Mouse (Mus musculus): Measurements from ENCODE around the gene Susd1. TPM values are rescaled to one million over a fixed set of nuclear protein-coding genes. Genes with fewer than 3 reads are reported as not detected.

Susd1 gene
- polyA plus RNA-seq, 1 experiment from 2014 or later: 1.4 TPM

DNA sequence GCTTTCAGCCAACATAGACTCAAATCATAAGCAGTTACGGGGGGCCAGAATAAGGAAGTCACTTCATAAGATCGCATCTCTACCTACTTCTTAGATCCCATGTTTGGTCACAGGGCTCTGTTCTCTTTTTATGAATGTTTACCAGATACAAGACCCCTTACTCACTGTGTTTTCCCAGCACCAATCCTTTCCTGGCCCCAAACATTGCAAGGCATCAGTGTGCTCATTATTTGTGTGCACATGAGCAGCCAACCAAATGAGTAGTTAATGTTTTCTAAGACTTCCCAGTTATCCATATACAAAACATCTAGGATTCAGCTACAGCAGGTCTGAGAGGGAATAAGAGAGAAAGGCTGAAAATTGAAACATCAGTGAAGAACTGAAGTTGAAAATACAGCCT lies 44.3 kb downstream of the Susd1 start:
- Histone ChIP-seq H3K4me3 (no peak overlapping the region), H3K4me1 (replicated peaks) (peaks cover under 1% of the 10 kb centered on the region; the same call in 1 of the 2 replicates), H3K36me3 (no peaks in the 10 kb centered on the region), H3K4me2 (no peak overlapping the region), H3K9me3 (no peaks in the 10 kb centered on the region), H3K27ac (replicated peaks) (no peak overlapping the region), H3K27me3 (no peaks in the 10 kb centered on the region), H3K9ac (no peak overlapping the region)
- WGBS: 96% methylated on average over 2 of the region's 2 CpGs
- no peak for ATAC-seq (ENCODE audit: low read depth)

GRCm38 (mm10) chr4:59388447-59389030 lies 49.9 kb downstream of the Susd1 start:
- Histone ChIP-seq H3K4me3 (no peak overlapping the region), H3K36me3 (no peaks in the 10 kb centered on the region), H3K4me2 (peak overlapping the region; percentile 37), H3K27ac (replicated peaks) (no peak overlapping the region), H3K27me3 (no peaks in the 10 kb centered on the region), H3K4me1 (replicated peaks) (peaks cover 16% of the 10 kb centered on the region), H3K9me3 (no peaks in the 10 kb centered on the region), H3K9ac (peak overlapping the region; percentile 38; the same call in 1 of the 2 replicates)
- peak; percentile 71 for ATAC-seq (ENCODE audit: low read depth)
- 29% methylated on average over 13 of the region's 13 CpGs for WGBS

DNA sequence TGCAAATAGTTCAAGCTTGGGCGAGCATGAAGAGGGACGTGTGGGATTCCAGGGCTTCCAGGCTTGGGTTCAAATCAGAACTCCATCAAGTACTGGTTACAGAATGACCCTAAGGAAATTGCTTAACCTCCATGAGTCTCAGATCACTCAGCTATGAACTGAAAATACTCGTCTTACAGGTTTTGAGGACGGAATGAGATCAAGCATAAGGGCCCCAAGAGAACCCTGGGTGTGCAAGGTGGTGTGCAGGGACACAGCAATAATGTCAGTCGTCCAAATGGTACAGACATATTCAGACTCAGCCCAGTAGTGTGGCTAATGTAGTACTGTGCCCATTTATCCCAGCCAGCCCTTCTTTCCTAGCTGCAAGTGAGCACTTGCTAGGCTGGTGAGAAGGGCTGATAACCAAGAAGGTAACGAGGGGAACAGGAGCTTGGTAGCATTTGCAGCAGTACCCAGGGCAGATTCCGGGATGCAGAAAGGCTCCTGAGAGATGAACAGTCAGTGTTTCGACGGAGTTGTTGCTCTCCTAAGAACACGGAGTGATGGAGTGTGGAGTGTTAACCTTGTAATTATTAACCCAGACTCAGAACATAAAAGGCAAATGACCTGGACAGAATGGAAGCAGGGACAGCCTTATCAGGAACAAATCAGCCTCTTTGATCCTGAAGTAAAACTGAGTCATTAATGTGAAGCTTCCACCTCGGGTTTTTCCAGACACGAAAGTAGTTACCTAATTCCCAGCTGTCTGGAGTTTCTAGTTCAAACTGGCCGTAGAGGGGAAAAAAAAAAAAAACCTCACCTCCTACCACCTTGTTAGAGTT lies 50.8 kb downstream of the Susd1 start:
- Histone ChIP-seq H3K36me3 (no peaks in the 10 kb centered on the region), H3K4me3 (no peak overlapping the region), H3K4me2 (no peak overlapping the region), H3K27ac (replicated peaks) (no peak overlapping the region), H3K27me3 (no peaks in the 10 kb centered on the region), H3K4me1 (replicated peaks) (peaks cover 16% of the 10 kb centered on the region), H3K9me3 (no peaks in the 10 kb centered on the region), H3K9ac (no peak overlapping the region)
- 51% methylated on average over 13 of the region's 13 CpGs for WGBS
- ATAC-seq (ENCODE audit: low read depth): no peak; the same call in 1 of the 2 replicates

DNA sequence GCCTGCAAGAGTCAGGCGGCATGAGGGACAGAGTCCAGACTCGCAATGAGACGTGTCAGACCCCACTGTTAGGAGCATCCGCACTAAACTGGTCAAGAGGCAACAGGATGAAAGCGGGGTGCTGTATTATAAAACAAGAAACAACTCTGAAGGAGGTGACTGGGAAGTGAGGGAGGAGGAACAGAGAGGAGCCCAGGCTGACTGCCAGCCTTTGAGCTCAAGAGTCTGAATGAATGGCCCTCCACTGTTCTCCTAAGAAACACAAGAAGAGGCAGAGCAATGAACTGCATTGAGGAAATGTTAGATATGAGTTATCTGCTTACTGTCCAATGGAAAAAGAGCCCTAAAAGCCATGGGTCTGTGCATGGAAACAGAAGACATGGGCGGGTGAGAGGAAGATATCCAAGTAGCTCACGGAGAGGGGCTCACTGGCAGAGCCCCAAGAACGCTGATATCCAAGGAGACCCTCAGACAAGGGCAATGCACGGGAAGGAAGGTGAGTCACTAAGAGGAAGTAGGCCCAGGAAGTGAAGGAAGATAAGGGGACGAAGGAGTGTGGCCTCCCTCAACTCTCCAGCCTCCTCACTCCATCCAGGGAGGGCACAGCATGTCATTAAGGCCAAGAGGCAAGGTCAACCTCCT lies 53.1 kb downstream of the Susd1 start:
- H3K27me3 ChIP-seq: no peaks in the 10 kb centered on the region
- H3K9me3 ChIP-seq: no peaks in the 10 kb centered on the region
- no peak overlapping the region for H3K4me3 ChIP-seq
- ATAC-seq (ENCODE audit: low read depth): no peak
- peaks cover 21% of the 10 kb centered on the region for H3K4me1 ChIP-seq (replicated peaks)
- WGBS: 62% methylated on average over 10 of the region's 10 CpGs
- H3K4me2 ChIP-seq: no peak overlapping the region
- no peak overlapping the region for H3K27ac ChIP-seq (replicated peaks)
- H3K9ac ChIP-seq: no peak overlapping the region
- no peaks in the 10 kb centered on the region for H3K36me3 ChIP-seq

DNA sequence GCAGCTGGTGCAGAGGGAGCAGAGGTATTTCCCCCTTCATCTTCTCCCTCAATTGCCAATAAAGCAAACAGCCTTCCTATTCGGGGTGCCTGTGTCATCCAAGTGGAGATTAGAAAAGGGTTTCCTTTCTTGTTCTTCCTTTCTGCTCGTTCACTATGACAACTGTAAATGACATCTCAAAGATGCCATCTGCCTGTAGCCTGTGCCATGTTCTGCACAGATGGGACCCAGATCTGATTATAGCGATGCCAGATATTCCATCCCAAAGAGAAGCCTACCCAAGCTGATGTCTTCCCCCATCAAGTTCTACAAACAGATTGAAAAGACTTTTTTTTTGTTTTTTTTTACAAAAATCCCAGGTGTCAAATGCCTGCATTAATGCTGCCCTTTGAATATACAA lies 54.6 kb downstream of the Susd1 start:
- peaks cover 17% of the 10 kb centered on the region for H3K4me1 ChIP-seq (replicated peaks)
- H3K4me3 ChIP-seq: no peak overlapping the region
- no peak for ATAC-seq (ENCODE audit: low read depth)
- no peak overlapping the region for H3K27ac ChIP-seq (replicated peaks)
- no peak overlapping the region for H3K4me2 ChIP-seq
- WGBS: 51% methylated on average over 3 of the region's 3 CpGs
- H3K9ac ChIP-seq: no peak overlapping the region
- H3K27me3 ChIP-seq: no peaks in the 10 kb centered on the region
- no peaks in the 10 kb centered on the region for H3K36me3 ChIP-seq
- H3K9me3 ChIP-seq: no peaks in the 10 kb centered on the region

DNA sequence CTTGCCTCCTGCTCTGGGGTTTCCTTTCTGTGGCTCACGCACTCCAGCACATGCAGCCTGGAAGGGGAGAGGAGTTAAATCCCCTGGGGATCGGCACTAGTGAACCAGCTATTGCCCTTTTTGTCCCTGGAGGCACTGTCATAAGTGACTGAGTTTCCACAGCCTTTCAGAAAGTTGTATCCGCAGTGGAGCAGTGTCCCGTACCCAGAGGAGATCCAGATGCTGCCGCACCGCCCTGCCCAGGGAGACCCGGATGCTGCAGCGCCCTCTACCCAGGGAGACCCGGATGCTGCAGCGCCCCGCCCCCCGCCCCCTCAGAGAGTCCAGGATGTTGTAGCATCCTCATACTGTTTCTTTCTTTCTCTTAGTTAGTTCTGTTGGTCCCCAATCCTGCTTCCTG lies 56.3 kb downstream of the Susd1 start:
- no peaks in the 10 kb centered on the region for H3K27me3 ChIP-seq
- peak overlapping the region; percentile 32 for H3K4me2 ChIP-seq
- H3K36me3 ChIP-seq: no peaks in the 10 kb centered on the region
- H3K27ac ChIP-seq (replicated peaks): no peak overlapping the region
- H3K4me1 ChIP-seq (replicated peaks): peaks cover 10% of the 10 kb centered on the region
- no peak overlapping the region for H3K9ac ChIP-seq
- H3K9me3 ChIP-seq: no peaks in the 10 kb centered on the region
- peak; percentile 25; the same call in 1 of the 2 replicates for ATAC-seq (ENCODE audit: low read depth)
- H3K4me3 ChIP-seq: no peak overlapping the region
- WGBS: 28% methylated on average over 12 of the region's 12 CpGs

- 57% methylated on average over 13 of the region's 13 CpGs for WGBS
- no peaks in the 10 kb centered on the region for H3K27me3 ChIP-seq
These were observed 57.3 kb downstream of the Susd1 start for GRCm38 (mm10) chr4:59381007-59381743.

DNA sequence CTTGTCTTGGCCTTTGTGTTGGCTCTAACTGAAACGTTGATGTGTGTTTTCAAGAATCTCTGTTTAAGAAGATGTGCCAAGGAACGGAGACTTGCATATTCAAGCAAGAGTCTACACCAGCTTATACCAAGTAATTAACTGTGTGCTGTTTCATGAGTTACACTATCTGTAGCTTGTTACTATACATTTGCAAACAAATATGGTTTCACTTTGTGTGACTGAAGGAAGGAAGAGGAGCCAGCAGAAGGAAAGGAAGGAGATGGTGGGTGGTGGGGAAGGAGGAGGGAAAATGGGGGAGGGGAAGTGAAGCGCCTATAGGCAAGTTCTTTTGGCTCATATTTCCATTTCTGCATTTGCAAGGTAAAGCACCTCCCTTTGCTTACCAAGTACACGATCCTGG lies 58.0 kb downstream of the Susd1 start:
- H3K4me2 ChIP-seq: no peak overlapping the region

More at GRCm38 (mm10) chr4:59381007-59381743, 57.3 kb downstream of the Susd1 start:
- ATAC-seq (ENCODE audit: low read depth): peak; percentile 71
- H3K4me1 ChIP-seq (replicated peaks): peaks cover 10% of the 10 kb centered on the region
- H3K36me3 ChIP-seq: no peaks in the 10 kb centered on the region
- no peak overlapping the region for H3K4me2 ChIP-seq
- H3K27ac ChIP-seq (replicated peaks): no peak overlapping the region
- no peaks in the 10 kb centered on the region for H3K9me3 ChIP-seq
- H3K9ac ChIP-seq: no peak overlapping the region
- no peak overlapping the region for H3K4me3 ChIP-seq

GRCm38 (mm10) chr4:59379876-59380275 lies 58.6 kb downstream of the Susd1 start:
- peaks cover 10% of the 10 kb centered on the region for H3K4me1 ChIP-seq (replicated peaks)
- H3K4me3 ChIP-seq: no peak overlapping the region
- ATAC-seq (ENCODE audit: low read depth): no peak
- no peaks in the 10 kb centered on the region for H3K36me3 ChIP-seq
- H3K27ac ChIP-seq (replicated peaks): no peak overlapping the region
- H3K27me3 ChIP-seq: no peaks in the 10 kb centered on the region
- no peak overlapping the region for H3K4me2 ChIP-seq
- H3K9ac ChIP-seq: no peak overlapping the region
- 69% methylated on average over 5 of the region's 5 CpGs for WGBS
- H3K9me3 ChIP-seq: no peaks in the 10 kb centered on the region

More for the DNA sequence above, 58.0 kb downstream of the Susd1 start:
- Histone ChIP-seq H3K9me3 (no peaks in the 10 kb centered on the region), H3K4me1 (replicated peaks) (peaks cover 10% of the 10 kb centered on the region), H3K9ac (no peak overlapping the region), H3K4me3 (no peak overlapping the region), H3K27ac (replicated peaks) (no peak overlapping the region), H3K36me3 (no peaks in the 10 kb centered on the region), H3K27me3 (no peaks in the 10 kb centered on the region)
- no peak for ATAC-seq (ENCODE audit: low read depth)
- 88% methylated on average over 4 of the region's 4 CpGs for WGBS

GRCm38 (mm10) chr4:59378631-59379030 lies 59.8 kb downstream of the Susd1 start:
- no peaks in the 10 kb centered on the region for H3K27me3 ChIP-seq
- no peak overlapping the region for H3K27ac ChIP-seq (replicated peaks)
- peaks cover 5% of the 10 kb centered on the region; the same call in 1 of the 2 replicates for H3K4me1 ChIP-seq (replicated peaks)
- no peaks in the 10 kb centered on the region for H3K36me3 ChIP-seq
- no peak overlapping the region for H3K4me2 ChIP-seq
- H3K9me3 ChIP-seq: no peaks in the 10 kb centered on the region
- no peak overlapping the region for H3K9ac ChIP-seq
- ATAC-seq (ENCODE audit: low read depth): no peak
- WGBS: 85% methylated on average over 4 of the region's 4 CpGs
- H3K4me3 ChIP-seq: no peak overlapping the region

DNA sequence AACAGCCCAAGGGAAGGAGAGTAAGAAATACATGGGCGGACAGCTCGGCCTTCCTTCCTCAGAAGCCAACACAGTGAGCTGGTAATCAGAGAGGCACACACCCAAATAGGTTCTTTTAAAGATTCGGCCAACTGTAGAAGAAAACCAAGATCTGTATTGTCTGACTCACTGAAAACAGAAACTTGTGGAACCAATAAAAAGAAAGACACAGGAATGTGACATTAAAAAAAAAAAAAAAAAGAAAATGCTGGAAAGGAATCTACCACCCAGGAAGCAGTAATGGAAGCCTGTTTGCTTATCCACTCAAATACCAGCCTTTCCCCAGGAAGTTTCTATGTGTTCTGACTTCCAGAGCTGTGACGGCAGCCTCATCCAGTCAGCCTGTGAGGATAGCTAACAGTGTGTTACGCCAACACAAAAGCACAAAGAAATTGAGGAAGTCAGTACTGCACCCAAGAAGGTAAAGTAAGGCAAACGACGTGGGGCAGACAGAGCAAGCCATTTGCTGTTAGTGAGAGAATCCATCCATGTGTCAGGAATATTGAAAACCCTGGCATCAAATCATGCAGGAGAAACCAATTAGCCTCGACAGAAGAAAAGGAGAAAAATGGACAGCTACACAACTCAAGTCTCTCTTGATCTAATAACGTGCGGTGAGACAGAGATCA lies 64.0 kb downstream of the Susd1 start:
- H3K36me3 ChIP-seq: no peaks in the 10 kb centered on the region
- no peak overlapping the region for H3K4me3 ChIP-seq
- no peaks in the 10 kb centered on the region for H3K27me3 ChIP-seq
- 65% methylated on average over 10 of the region's 10 CpGs for WGBS
- H3K27ac ChIP-seq (replicated peaks): no peak overlapping the region
- H3K9ac ChIP-seq: no peak overlapping the region
- H3K4me1 ChIP-seq (replicated peaks): no peaks in the 10 kb centered on the region; the same call in 1 of the 2 replicates
- no peak overlapping the region for H3K4me2 ChIP-seq
- peaks cover 7% of the 10 kb centered on the region; the same call in 1 of the 2 replicates for H3K9me3 ChIP-seq
- ATAC-seq (ENCODE audit: low read depth): no peak
